ENCODE assay signal across 13 mouse cellular contexts in the genomic region with DNA sequence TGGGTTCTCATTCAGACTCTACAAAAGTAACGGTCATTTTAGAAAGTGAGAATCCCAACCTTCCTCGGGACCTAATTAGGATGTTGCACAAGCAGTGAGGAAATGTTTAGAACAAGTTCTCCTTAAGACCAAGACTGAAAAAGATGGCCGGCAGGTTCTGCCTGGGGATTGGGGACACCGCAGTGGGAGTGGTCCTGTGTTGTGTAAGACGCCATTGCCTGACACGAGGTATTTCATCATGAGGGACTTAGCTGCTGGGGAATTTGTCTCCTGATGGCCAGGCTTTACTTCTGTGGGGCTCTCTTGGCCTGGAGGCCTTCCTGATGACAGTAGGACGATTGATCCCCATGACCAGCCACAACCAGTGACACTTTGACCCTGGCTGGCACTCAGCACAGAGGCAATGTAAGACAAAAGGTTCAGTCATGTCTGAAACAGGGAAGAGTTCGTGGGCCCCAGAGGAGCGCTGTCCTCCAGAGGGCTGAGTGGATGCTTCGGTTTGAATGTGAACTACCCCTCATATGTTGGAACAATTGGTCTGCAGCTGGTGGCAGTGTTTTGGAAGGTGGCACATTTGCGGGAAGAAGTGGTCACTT. TPM values are rescaled to one million over a fixed set of nuclear protein-coding genes. Genes with fewer than 3 reads are reported as not detected.
DNase-seq lines count a peak whose midpoint lies in the region.
"Had no signal": no experiment of that assay in that cellular context is flagged by ENCODE, and none has a peak within 500 bp of the region (broad histone marks: within the 10 kb centered on the region; RNA-seq: fewer than 3 reads in every experiment).

No protein-coding gene starts in this region.

- peak; percentile 7 for DNase-seq in adrenal gland, adult 2 months
- no peak for DNase-seq in adrenal gland, postnatal 4 days (ENCODE audit: low spot score in 2 of 2)
- DNase-seq in lung, adult 18-20 months, result peak; percentile 10 to 16
- DNase-seq in lung, postnatal 14 days, result no peak
- peak; percentile 36 for DNase-seq in gonadal fat pad, adult 2 months (ENCODE audit: low read depth)
- peak; percentile 40 to 71 for DNase-seq in monocyte, adult 2 months (ENCODE audit: low read depth in 1 of 2, low spot score in 2 of 2)
- no peak for DNase-seq in cerebellum, adult 18-20 months
- DNase-seq in yolk sac, embryonic 10.5 days (ENCODE audit: low spot score), result no peak
- DNase-seq: adrenal gland, postnatal 10 days; cerebellum, adult 9-11 months; gastrocnemius, adult 2 months; right cerebral cortex, postnatal 4 days; thymus, postnatal 4 days had no signal

RNA-seq across cellular contexts. Expression of gene Rdh12, which starts 26.9 kb away (rescaled TPM):
- total RNA-seq in adrenal gland, adult 2 months (2021), result under 1 TPM; 0.66 to 0.86 TPM
- 0.09 and 0.12 TPM in 2 replicates for polyA plus RNA-seq in adrenal gland, adult 2 months (2012; rRNA removed)
- 1 to 10 TPM in 1 of 2 experiments, under 1 TPM in 1; 0.87 to 1.1 TPM for total RNA-seq in adrenal gland, postnatal 4 days (2021)
- 5.6 and 5.7 TPM in 2 replicates for polyA plus RNA-seq in gonadal fat pad, adult 2 months (2012; rRNA removed)

RNA-seq across cellular contexts. Expression of gene Rdh11, which starts 43.5 kb away (rescaled TPM):
- total RNA-seq in adrenal gland, adult 2 months (2021), result 10 to 100 TPM; 17.0 to 28.3 TPM
- 6.5 and 7.0 TPM in 2 replicates for polyA plus RNA-seq in adrenal gland, adult 2 months (2012; rRNA removed)
- total RNA-seq in adrenal gland, postnatal 4 days (2021), result 10 to 100 TPM; 19.5 to 20.8 TPM
- polyA plus RNA-seq in gonadal fat pad, adult 2 months (2012; rRNA removed), result 20.4 and 22.4 TPM in 2 replicates

Comparison
In these comparisons a context has a peak if more than half of its experiments do, and no peak if none do; other contexts are left out.
1. DNase-seq: peak in adrenal gland, adult 2 months (single experiment), lung, adult 18-20 months (2 of 2), gonadal fat pad, adult 2 months (single experiment) and monocyte, adult 2 months (2 of 2); none in adrenal gland, postnatal 4 days (0 of 2), lung, postnatal 14 days (single experiment), cerebellum, adult 18-20 months (0 of 2) and yolk sac, embryonic 10.5 days (single experiment).